Mouse (Mus musculus): ENCODE data around the gene Ckap4.

Gene Ckap4

DNA sequence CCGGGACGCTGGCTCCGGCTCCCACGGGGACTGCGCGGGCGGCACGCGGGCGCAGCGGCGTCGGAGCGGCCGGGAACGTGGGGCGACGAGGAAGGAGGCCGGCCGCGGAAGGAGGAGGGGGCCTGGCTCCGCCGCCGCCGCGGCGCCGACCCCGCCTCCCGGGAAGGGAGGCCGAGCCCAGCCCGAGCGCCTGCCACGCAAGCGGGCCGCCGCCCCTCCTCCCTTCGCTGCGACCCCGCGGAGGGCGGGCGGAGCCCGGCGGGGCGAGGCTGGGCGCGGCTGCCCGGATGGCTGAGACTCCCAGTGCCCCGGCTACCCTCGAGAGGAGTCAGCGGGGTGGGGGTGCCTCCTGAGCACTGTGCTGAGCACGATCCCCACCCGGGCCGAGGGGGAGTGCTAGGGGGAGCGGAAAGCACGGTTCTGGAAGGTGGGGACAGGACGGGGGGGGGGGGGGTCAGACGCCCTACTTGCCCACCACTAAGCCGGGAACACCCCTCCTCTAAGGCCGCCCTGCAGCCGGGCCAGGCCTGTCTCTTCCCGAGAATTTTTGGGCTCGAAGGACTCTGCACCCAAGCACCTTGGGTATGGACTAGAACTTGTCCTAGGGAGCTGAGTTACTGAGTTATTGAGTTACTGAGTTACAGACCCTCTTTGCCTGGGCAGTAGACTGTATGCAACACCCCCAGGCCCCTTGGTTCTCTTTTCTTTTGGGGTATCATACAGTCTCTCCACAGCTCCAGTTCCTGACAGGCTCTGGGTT, at the start of gene Ckap4:
Ckap4 (minus strand) TSS at position 151 of the 760 bp plus-strand sequence.
- peak; percentile 52 for DNase-seq

DNA sequence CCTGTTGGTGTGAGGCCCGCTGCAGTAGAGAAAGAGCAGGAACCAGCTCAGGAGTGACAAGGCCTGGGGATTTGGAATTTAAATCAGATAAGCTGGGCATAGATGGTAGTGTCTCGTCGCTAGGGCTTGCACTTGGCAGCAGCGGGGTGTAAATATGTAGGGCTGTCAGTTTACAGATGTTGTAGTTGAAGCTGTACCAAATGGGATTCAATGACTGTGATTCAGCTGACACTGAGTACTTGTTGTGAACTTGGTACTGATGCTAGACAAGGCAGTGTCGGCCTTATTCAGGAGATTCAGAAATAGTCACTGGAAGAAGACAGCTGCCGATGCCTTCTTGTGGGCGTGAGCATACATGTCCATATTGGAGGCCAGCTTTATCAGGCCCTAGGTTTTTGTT, 48.4 kb upstream of the Ckap4 start:
- DNase-seq: no peak

DNA sequence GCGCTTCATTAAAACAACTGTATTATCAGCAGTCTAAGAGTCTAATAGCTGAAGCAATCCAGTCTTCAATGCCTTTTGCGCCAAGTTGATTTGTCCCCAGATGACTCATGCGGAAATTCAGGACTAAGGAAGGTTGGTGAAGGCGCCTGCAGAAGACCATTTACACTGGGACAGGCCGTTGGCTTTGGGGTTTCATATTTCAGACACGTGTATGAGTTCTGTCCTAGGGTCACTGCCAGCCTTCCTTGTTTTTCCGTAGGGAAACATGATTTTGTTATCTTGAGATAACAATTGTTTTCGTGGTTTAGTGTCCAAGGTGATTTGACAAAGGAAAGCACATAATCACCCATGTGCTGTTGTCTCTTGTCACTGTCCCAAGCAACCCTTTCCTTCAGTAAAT, 47.3 kb upstream of the Ckap4 start:
- DNase-seq: no peak

DNA sequence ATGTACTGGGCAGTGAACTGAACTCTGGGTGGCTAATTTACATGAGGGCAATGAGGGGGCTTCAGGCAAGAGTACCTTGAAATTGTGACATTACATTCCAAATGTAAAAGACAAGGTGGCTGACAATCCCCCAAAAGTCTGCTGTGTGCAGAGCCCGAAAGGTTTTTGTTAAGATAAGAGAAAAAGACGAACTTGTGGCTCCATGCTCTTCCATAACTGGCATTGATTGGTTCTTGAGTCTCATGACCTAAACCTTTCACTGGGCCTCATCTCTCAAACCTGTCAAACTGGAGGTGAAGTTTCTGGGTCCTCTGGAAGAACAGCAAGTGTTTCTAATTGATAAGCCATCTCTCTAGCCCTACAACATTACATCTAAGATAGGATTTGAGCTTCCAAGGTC, 45.7 kb upstream of the Ckap4 start:
- no peak for DNase-seq

DNA sequence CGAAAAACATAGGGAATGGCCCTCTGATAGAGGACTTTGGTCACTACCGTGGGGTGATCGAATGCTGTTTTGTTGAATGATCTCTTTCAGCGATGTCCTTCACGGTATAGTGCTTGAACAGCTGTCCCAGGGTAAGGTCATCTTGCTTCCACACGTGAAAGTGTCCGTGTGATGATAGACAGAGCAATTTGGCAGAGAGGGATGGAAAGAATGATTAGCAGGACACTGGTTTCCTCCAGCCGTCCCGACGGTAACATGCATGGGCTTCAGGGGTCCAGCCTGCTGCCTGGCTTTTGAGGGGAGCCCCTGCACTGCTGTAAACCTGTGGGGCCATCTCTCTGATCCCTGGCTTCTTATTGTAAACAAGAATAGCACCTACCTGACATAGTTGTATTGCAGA, 44.9 kb upstream of the Ckap4 start:
- no peak for DNase-seq

DNA sequence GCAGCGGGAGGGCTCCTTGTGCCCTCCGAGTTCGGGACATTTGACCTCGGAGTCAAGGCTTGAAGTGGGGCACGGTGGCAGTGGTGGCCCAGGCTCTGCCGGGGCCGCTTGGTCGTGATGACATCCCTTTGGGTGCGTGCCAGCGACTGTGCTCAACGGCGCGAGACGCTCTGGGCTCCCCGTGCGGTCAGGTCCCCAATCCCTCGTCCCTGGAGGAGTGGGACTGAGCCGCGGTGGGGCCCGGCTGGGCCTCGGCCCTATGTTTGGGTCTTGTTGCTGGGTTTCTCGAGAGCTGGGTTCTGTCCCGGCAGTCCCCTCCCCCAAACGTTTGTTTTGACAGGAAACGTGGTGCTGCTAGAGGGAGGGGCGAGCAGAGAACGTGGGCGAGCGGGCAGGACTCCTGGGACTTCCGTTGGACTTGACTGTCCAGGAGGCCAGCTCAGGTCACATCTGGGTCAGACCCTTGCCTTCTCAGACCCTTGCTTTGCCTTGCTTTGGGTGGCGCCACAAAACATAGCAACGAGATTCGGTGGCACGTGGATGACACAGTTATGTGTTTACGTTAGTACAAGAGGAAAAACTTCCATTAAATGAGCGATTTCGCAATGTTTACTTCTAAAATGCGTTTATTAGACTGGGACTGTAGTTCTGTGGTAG, 43.3 kb upstream of the Ckap4 start:
- peak; percentile 88 for DNase-seq

DNA sequence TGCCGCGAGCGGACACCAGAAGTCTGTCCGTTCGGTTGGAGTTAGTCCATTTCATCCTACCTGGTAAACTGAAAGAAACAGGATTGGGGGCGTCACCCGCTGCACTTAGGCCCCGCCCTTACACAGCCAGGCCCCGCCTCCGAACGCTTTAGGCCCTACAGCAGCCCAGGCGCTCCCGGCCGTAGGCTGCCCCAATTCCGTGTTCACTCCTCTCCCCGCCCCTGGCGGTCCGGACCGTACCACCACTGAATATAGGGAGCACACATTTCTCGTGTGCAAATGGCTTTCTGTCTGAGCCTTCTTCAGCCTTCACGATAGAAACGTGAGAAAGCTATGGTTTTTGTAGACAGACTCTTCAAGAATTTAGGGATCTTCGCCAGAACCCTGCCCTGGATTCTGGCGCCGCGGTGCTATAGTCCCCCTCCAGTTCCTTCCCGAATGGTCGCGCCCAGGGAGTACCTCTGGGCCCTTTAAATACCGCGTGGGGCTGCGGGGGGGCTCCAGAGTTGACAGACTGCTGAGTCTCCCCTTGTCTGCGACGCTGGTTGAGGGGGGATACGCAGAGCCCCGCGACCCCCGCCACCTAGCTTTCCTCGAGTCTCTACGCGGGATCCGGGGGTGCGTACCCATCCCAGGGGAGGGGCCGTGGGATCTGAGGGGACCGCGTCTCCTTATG, 42.7 kb upstream of the Ckap4 start, which contains the start of gene Tcp11l2:
Tcp11l2 (plus strand) TSS at position 232 of the 676 bp plus-strand sequence.
- DNase-seq: peak; percentile 98

DNA sequence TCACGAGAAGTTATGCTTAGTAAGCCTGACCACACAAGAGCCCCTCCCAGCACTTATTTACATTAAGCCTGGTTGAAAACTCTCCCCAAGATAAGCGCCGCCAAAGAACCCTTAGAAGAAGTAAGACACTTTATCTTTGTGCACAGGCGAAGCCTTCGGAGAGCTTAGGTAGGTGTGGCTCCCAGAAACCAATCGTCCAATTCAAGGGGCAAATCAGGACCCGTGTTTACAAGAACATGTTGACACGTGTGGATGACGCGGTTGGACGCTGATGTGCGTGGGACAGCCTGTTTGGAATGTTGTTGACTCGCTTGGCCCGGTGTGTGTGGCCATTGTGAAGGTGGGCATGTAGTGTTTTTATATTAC, 42.1 kb upstream of the Ckap4 start:
- DNase-seq: no peak

DNA sequence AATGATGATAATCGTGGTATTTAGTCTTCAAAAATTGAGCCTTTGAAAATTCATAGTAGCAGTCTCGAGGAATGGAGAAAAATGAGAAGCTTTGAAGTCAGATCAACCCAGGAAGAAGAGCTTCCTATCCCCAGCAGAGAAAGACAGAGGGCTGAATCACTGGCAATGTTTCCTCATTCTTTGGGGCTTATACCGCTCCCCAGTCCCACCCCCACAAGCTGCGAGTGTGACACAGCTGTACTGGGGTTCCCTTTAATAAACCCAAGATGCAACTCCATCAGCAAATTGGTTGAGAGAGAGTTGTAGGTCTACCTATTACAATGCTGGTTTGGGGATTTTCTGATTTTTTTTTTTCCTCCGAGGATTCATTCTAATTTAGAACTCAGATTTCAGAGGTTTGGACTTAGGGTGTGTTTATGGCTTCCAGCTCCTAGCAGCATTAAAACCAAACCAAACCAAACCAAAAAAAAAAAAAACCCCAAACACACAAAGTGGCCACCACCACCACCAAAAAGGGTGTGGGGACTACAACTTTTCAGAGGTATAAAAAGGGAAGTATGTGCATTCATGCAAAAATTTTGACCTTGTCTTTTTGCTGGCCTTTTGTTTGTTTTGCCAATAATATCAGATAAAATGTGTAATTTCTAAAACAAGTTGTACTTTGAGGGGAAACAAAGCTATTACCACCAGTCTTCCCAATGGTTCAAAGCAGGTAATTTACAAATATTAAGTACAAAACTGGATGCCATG, 40.0 kb upstream of the Ckap4 start:
- DNase-seq: no peak

DNA sequence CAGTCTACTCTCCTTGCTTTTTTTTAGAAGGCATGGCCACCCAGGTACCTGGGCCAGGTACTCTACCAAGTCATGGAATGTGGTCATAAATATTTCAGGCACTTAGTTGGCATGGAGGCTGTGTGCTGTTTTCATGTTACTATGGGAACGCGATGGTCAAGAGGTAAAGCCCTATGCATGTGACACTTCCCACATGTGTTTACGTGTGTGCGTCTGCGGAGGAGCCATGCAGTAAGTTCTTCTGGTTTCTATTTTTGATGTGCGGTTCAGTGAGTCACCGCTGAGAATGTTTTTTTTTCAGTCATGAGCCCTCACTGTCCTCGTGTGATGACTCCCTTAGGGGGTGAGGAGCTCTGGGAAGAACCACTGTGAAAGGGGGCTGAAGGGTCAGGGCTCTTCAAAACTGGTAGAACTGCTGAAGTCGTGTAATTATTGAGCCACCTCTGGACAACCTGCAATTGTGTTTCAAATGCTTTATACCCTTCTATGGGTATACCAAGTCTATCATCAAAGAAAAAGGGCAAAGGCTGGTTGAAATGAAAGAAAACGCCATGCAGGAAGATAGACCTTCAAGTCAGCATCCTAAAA, 37.3 kb upstream of the Ckap4 start:
- no peak for DNase-seq

DNA sequence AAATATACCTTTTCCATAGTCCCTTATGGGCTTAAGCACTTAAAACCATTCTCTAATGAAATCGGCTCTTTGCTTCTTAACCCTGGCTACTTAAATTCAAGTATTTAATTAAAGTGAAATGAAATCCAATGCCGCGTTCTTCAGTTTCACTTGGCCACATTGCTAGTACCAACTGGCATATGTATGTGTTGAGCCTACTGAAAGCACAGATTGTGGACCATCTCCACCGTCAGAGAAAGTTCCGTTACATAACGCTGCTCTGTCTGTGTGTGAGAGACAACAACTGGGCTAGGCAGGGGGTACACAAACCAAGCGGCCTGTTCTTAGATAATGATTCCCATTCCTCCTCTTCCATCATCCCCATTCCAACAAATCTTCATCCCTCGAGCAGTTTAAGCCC, 30.6 kb upstream of the Ckap4 start:
- no peak for DNase-seq

DNA sequence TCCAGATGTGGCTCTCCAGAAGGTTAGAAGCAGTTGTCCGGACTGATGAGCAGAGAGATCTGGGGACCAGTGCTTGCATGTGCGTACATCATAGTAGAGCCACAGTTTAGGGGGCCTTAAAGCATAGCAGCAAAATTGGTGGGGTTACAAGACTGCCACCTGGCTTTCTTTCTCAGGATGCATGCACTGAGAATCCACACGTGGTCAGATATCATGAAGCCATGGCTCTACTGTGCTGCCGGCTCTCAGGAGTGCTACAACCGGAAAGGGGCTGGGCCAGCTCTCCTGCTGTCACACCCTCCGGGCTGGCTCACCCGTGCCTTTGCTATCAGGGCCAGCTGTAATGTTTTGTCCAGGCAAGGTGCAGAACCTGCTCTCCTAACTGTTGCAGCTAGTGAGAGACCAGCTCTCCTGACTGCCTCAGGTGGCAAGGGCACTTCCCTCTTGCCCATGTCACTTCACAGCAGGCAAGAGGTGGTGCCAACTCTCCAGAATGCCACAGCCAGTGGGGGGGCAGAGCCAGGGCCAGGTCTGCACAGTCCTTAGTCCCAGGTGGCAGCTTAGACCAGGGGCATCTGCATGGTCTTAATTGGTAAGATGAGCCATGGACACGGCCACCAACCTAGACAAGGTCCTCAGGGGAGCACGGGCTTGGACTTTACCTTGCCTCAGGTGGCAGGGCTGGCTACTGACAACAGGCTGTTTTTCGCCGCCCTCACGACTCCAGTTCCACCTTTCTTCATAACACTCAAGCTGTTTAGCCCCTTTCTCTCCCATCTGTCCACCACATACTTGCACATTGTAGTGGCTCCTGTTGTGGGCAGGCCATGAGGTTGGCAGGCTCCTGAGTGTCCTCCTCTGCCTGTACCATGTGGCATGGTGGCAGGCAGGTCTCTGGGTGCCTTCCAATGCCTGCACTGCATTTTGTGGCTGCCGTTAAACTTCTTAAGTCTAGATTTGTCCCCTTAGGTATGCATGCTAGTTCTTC, 29.0 kb upstream of the Ckap4 start:
- peak; percentile 36 for DNase-seq

DNA sequence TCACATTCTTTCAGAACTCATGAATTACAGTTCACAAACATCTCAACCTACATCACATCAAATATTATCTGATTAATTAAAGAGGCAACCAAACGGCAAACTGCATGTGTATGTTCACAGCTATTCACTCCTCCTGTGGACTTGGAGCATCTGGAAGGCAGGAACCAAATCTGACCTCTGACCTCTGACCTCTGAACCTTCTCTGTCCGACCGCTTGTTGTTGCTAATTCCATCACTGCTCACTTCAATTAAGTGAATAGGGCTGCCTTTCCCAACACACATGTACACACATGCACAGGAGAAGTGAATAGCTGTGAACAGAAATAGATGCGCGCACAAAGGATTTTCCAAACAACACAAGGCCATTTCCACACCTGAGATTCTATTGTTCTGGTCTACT, 28.3 kb upstream of the Ckap4 start:
- no peak for DNase-seq

DNA sequence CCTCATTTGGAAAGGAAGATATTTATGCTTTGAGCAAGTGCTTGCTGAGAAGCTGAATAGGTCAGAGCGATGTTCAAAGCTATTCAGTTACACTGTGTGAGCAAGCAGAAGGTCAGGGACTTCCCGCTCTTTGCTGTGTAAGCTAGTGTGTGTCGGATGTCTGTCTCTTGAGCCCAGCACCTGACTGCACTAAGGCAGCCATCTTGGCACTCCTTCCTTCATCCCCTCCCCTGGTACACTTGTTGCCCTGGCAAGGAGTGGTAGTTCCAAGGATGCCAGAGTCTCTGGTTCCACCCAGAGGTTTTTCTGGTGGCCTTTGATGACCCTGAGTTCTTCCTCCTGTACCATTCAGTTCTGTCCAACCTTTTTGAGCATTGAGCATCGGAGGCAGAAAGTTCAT, 26.1 kb upstream of the Ckap4 start:
- no peak for DNase-seq

DNA sequence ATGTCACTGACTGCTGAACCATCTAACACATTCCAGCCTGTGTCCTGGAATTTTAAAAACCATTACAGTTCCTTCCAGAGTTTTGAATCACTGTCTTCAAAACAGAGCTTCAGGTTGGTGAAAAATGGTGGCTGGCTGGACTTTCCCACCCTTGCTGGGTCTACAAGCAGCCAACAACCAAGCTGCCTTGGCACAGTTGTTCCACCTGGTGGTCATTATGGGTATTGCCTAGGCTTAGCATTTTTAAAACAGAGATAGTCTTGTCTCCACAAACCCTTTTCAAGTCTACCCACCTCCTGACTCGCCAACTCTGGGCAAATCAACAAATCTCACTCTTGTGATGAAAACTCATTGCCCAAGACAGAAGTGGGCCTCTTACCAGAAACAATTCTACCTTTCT, 24.6 kb upstream of the Ckap4 start:
- no peak for DNase-seq

DNA sequence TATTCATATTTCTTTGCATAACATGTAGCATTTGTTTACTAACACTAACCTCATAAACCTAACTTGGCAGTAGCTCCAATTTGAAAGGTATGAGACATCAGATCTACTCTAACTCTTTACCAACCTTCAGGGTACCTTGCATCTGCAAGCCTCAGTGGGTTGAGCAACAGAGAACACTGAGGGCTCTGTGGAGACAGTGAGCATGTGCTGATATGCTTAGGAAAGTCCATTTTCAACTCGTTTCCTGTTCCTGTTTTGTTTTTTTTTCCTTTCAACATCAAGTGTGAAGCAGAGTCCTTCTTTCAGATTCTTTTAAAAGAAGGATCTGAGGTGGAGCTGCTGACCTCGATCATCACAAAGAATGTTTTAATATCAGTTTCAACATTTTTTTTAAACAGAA, 22.3 kb upstream of the Ckap4 start:
- DNase-seq: no peak

DNA sequence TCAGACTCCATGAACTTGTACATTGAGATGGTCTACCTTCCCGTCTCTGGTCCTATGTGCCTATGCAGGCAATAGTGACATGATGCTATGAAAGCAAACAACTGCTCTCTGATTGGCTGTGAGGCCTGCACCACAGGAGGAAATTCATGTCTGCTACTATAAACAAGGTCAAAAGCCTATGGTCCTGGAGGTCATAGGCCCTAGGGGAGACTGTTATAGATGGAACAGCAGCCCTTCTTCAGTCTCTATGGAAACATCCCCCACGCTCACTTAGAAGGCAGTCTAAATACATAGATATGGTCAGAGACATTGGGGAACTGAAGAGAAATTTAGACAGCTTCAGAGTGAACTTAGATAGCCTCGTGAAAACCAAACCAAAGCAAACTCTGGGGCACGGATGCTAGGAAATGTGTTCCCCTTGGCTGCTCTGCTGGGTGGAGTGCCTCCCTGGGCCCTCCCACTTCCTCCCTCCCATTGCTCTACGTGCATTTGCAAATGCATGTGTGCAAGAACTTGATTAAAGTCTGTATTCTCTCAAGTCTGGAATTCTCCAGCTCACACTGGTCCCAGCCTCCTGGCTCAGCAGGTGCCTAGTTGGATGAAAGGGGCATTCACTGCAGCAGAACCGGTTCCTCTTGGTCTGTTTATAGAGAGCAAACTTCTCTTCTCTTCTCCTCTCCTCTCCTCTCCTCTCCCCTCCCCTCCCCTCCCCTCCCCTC, 20.6 kb upstream of the Ckap4 start:
- peak; percentile 72 for DNase-seq

DNA sequence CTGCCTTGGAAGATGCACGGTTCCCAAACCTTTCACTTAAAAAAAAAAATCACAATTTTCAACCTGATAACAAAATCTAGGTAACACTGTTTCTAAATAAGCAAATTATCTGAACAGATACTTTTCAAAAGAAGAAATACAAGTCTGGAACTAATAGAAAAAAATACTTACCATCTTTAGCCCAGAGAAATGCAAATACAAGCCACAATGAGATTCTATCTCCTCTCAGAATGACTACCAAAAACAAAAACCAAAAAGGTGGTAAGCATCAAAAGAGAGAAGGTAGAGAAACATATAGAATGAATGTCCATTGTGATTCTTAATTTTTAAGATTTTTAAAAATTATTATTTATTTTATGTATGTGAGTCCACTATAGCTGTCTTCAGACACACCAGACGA, 18.6 kb upstream of the Ckap4 start:
- no peak for DNase-seq

DNA sequence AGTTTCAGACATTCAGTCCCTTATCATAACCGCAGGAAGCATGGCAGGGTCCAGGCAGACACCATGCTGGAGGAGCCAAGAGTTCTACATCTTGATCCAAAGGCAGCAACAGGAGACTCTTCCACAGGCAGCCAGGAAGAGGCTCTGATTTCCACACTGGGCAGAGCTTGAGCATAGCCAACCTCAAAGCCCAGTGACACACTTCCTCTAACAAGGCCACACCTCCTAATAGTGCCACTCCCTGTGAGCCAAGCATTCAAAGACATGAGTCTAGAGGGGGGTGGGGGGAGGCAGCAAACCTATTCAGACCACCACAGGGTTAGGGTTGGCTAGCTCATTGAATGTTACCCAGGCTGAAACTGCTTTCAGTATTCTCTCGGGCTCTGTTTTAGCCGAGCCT, 18.0 kb upstream of the Ckap4 start:
- DNase-seq: no peak

DNA sequence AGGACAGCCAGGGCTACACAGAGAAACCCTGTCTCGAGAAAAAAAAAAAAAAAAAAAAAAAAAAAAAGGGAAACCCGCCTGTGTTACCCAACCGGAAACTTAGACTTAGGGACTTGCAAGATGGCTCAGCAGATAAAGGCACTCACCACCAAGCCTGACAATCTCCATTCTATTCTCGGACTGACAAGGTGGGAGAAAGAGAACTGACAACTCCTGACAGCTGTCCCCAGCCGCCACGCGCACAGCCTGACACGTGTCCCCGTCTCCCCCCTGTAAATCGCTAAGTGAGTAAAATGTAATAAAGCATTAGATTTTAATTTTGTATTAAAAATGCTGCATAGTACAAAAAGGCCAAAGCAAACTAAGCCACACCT, 16.0 kb upstream of the Ckap4 start:
- no peak for DNase-seq

Data from kidney, adult 11 months (tissue).